Comparison of ENCODE assay signal across 10 mouse cellular contexts in the genomic region with DNA sequence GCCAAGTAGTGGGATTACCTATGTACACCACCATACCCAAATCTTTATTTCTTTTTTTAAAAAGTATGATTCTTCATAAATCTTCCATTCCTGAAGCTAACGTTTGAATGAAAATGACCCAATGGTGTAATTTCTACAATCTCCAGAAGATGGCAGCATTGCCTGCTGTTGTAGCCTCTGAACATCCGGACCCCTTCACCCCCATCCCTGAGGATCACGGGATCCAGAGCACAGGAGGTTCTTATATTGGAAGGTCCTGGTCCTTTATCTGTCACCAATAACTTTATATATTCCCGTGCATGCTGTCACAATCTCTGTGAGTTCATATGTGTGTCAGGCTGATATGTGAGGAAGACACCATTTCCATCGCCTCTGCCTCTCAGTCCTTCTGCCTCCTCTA. TPM values are rescaled to one million over a fixed set of nuclear protein-coding genes. Genes with fewer than 3 reads are reported as not detected.
DNase-seq lines count a peak whose midpoint lies in the region; ATAC-seq lines count a peak whose summit lies in the region.
"Had no signal": no experiment of that assay in that cellular context is flagged by ENCODE, and none has a peak within 500 bp of the region (broad histone marks: within the 10 kb centered on the region; RNA-seq: fewer than 3 reads in every experiment).

No protein-coding gene starts in this region.

- no peaks in the 10 kb centered on the region for H3K27me3 ChIP-seq in forebrain, embryonic 14.5 days (replicated peaks; ENCODE audit: control insufficient read depth, insufficient read depth, low read length)
- H3K27me3 ChIP-seq in midbrain, embryonic 16.5 days (ENCODE audit: control insufficient read depth, insufficient read depth, low read depth, low read length) = no peaks in the 10 kb centered on the region
- H3K27me3 ChIP-seq: embryonic facial prominence, embryonic 13.5 days; limb, embryonic 15.5 days; stomach, embryonic 15.5 days had no signal

- H3K4me1 ChIP-seq in forebrain, embryonic 14.5 days (ENCODE audit: control insufficient read depth, insufficient read depth, low read length) = no peaks in the 10 kb centered on the region
- no peaks in the 10 kb centered on the region for H3K4me1 ChIP-seq in midbrain, embryonic 16.5 days (ENCODE audit: control insufficient read depth, insufficient read depth, low read length)
- H3K4me1 ChIP-seq: embryonic facial prominence, embryonic 13.5 days; limb, embryonic 15.5 days; stomach, embryonic 15.5 days had no signal

- H3K36me3 ChIP-seq in forebrain, embryonic 14.5 days (ENCODE audit: control insufficient read depth, insufficient read depth, low read length) = no peaks in the 10 kb centered on the region
- H3K36me3 ChIP-seq in midbrain, embryonic 16.5 days (ENCODE audit: control insufficient read depth, insufficient read depth, low read length) = no peaks in the 10 kb centered on the region
- H3K36me3 ChIP-seq: embryonic facial prominence, embryonic 13.5 days; limb, embryonic 15.5 days; stomach, embryonic 15.5 days had no signal

- 32% methylated on average over 5 of the region's 5 CpGs for WGBS in forebrain, embryonic 14.5 days
- WGBS in midbrain, embryonic 16.5 days = 33% methylated on average over 5 of the region's 5 CpGs

- H3K4me3 ChIP-seq in forebrain, embryonic 14.5 days (ENCODE audit: low read depth, low read length) = no peak overlapping the region
- no peak overlapping the region for H3K4me3 ChIP-seq in midbrain, embryonic 16.5 days (ENCODE audit: low read depth, low read length)
- H3K4me3 ChIP-seq: embryonic facial prominence, embryonic 13.5 days; limb, embryonic 15.5 days; stomach, embryonic 15.5 days had no signal

- peak; percentile 10 for DNase-seq in kidney, adult 18-20 months
- DNase-seq in kidney, adult 11 months = no peak
- peak; percentile 81 for DNase-seq in adipocyte (ENCODE audit: low spot score)
- DNase-seq in forebrain, embryonic 14.5 days (ENCODE audit: low spot score) = peak; percentile 69
- peak; percentile 14 to 74 for DNase-seq in layer of hippocampus, adult 18-20 months (ENCODE audit: low spot score in 2 of 2)
- DNase-seq in thymus, postnatal 4 days = no peak

- H3K9me3 ChIP-seq in forebrain, embryonic 14.5 days (replicated peaks; ENCODE audit: control insufficient read depth, low read length) = no peaks in the 10 kb centered on the region
- no peaks in the 10 kb centered on the region for H3K9me3 ChIP-seq in midbrain, embryonic 16.5 days (replicated peaks; ENCODE audit: control insufficient read depth, low read length, poor library complexity, severe bottlenecking)
- H3K9me3 ChIP-seq: embryonic facial prominence, embryonic 13.5 days; limb, embryonic 15.5 days; stomach, embryonic 15.5 days had no signal

- no peak overlapping the region for H3K27ac ChIP-seq in forebrain, embryonic 14.5 days (ENCODE audit: low read depth, low read length)
- no peak overlapping the region for H3K27ac ChIP-seq in midbrain, embryonic 16.5 days (ENCODE audit: low read length)
- H3K27ac ChIP-seq: embryonic facial prominence, embryonic 13.5 days; limb, embryonic 15.5 days; stomach, embryonic 15.5 days had no signal

- H3K4me2 ChIP-seq in forebrain, embryonic 14.5 days (ENCODE audit: low read length) = no peak overlapping the region
- H3K4me2 ChIP-seq in midbrain, embryonic 16.5 days (ENCODE audit: low read length) = no peak overlapping the region
- H3K4me2 ChIP-seq: embryonic facial prominence, embryonic 13.5 days; limb, embryonic 15.5 days; stomach, embryonic 15.5 days had no signal

- ATAC-seq in forebrain, embryonic 14.5 days = peak; percentile 52; the same call in 1 of the 2 replicates
- peak; percentile 66 for ATAC-seq in midbrain, embryonic 16.5 days

- H3K9ac ChIP-seq in forebrain, embryonic 14.5 days (ENCODE audit: low read length) = no peak overlapping the region
- no peak overlapping the region for H3K9ac ChIP-seq in midbrain, embryonic 16.5 days (ENCODE audit: low read depth, low read length)
- H3K9ac ChIP-seq: embryonic facial prominence, embryonic 13.5 days; limb, embryonic 15.5 days; stomach, embryonic 15.5 days had no signal

RNA-seq across cellular contexts. Expression of a gene that starts 16.5 kb away (rescaled TPM):
- 0.36 and 0.54 TPM in 2 replicates for polyA plus RNA-seq in forebrain, embryonic 14.5 days (2014; fragmentation: Nextera tagmentation; extraction: Ambion mirVana)
- 1 to 10 TPM; 7.5 to 7.7 TPM for total RNA-seq in layer of hippocampus, adult 18-20 months (2021)
- polyA plus RNA-seq in midbrain, embryonic 16.5 days (2015; fragmentation: Nextera tagmentation; extraction: Ambion mirVana) = 0.21 and 1.6 TPM in 2 replicates

RNA-seq across cellular contexts. Expression of a gene that starts 48.4 kb away (rescaled TPM):
- polyA plus RNA-seq in forebrain, embryonic 14.5 days (2014; fragmentation: Nextera tagmentation; extraction: Ambion mirVana) = not detected in 2 replicates
- total RNA-seq in layer of hippocampus, adult 18-20 months (2021) = under 1 TPM in 1 of 2 experiments, not detected in 1; 0.08 TPM
- polyA plus RNA-seq in midbrain, embryonic 16.5 days (2015; fragmentation: Nextera tagmentation; extraction: Ambion mirVana) = not detected in 2 replicates
- polyA plus RNA-seq: limb, embryonic 15.5 days; stomach, embryonic 15.5 days had no signal

Comparison
In these comparisons a context has a peak if more than half of its experiments do, and no peak if none do; other contexts are left out.
1. DNase-seq: peak in kidney, adult 18-20 months (single experiment), adipocyte (single experiment), forebrain, embryonic 14.5 days (single experiment) and layer of hippocampus, adult 18-20 months (2 of 2); none in kidney, adult 11 months (single experiment) and thymus, postnatal 4 days (single experiment).